In genomic region chr14:105222240-105222639, GRCm38 (mm10) we compare ENCODE assay signal across 25 mouse cellular contexts.
"Had no signal": no experiment of that assay in that cellular context is flagged by ENCODE, and none has a peak within 500 bp of the region (broad histone marks: within the 10 kb centered on the region; RNA-seq: fewer than 3 reads in every experiment).

No protein-coding gene starts in this region.

- H3K27me3 ChIP-seq: heart, embryonic 12.5 days; hindbrain, embryonic 12.5 days; limb, embryonic 13.5 days; limb, embryonic 15.5 days had no signal

- ATAC-seq: forebrain, embryonic 16.5 days; hindbrain, embryonic 16.5 days; inflammation-experienced regulatory T-cells, adult 6 months; intestine, postnatal 0 days had no signal

- H3K9ac ChIP-seq: heart, embryonic 12.5 days; hindbrain, embryonic 12.5 days; hindbrain, embryonic 14.5 days; limb, embryonic 13.5 days; limb, embryonic 15.5 days had no signal

- H3K27ac ChIP-seq: gastrocnemius, adult 2 months; heart, embryonic 10.5 days; hindbrain, embryonic 10.5 days; hindbrain, embryonic 12.5 days; hindbrain, embryonic 14.5 days; left cerebral cortex, adult 2 months; limb, embryonic 13.5 days; limb, embryonic 15.5 days had no signal

- DNase-seq: gastrocnemius, adult 2 months; gastrocnemius, postnatal 10 days; gastrocnemius, postnatal 25 days; heart, adult 18-20 months; heart, postnatal 10 days; heart, postnatal 4 days; kidney, adult 18-20 months; kidney, adult 8-10 months; kidney, postnatal 10 days; kidney, postnatal 25 days; kidney, postnatal 4 days; layer of hippocampus, adult 9-11 months; left cerebral cortex, postnatal 4 days had no signal

- H3K9me3 ChIP-seq: heart, embryonic 10.5 days; heart, embryonic 12.5 days; hindbrain, embryonic 10.5 days; hindbrain, embryonic 12.5 days; limb, embryonic 13.5 days; limb, embryonic 15.5 days had no signal

- H3K4me1 ChIP-seq: heart, embryonic 10.5 days; heart, embryonic 12.5 days; hindbrain, embryonic 10.5 days; hindbrain, embryonic 12.5 days; limb, embryonic 13.5 days; limb, embryonic 15.5 days had no signal

- H3K4me2 ChIP-seq: heart, embryonic 12.5 days; hindbrain, embryonic 12.5 days; hindbrain, embryonic 14.5 days; limb, embryonic 13.5 days; limb, embryonic 15.5 days had no signal

- H3K36me3 ChIP-seq: heart, embryonic 10.5 days; heart, embryonic 12.5 days; hindbrain, embryonic 10.5 days; hindbrain, embryonic 12.5 days; limb, embryonic 13.5 days; limb, embryonic 15.5 days had no signal

- H3K4me3 ChIP-seq: gastrocnemius, adult 2 months; heart, embryonic 10.5 days; heart, embryonic 12.5 days; hindbrain, embryonic 10.5 days; hindbrain, embryonic 12.5 days; left cerebral cortex, adult 2 months; limb, embryonic 13.5 days; limb, embryonic 15.5 days had no signal
